Mouse (Mus musculus): ENCODE measurements around the gene Prss37. TPM values are rescaled to one million over a fixed set of nuclear protein-coding genes. Genes with fewer than 3 reads are reported as not detected.

Gene Prss37
- polyA plus RNA-seq, 1 experiment from 2014 or later, result not detected

Other genes starting within 250 kb of the Prss37 start
- gene Agk, start 194.3 kb downstream of the Prss37 start, polyA plus RNA-seq (2015; fragmentation: Nextera tagmentation; extraction: Ambion mirVana), result 38.5 and 39.9 TPM in 2 replicates
- gene E330009J07Rik, start 83.4 kb downstream of the Prss37 start, polyA plus RNA-seq (2015; fragmentation: Nextera tagmentation; extraction: Ambion mirVana), result 2.5 and 5.9 TPM in 2 replicates
- gene Wee2, start 80.4 kb downstream of the Prss37 start, polyA plus RNA-seq (2015; fragmentation: Nextera tagmentation; extraction: Ambion mirVana), result not detected in 2 replicates
- 96.0 and 98.9 TPM in 2 replicates for gene Ssbp1, start 48.2 kb downstream of the Prss37 start, polyA plus RNA-seq (2015; fragmentation: Nextera tagmentation; extraction: Ambion mirVana)
- not detected in 2 replicates for gene Tas2r137, start 28.3 kb downstream of the Prss37 start, polyA plus RNA-seq (2015; fragmentation: Nextera tagmentation; extraction: Ambion mirVana)
- gene Tas2r108, start 26.0 kb downstream of the Prss37 start, polyA plus RNA-seq (2015; fragmentation: Nextera tagmentation; extraction: Ambion mirVana), result not detected in 2 replicates
- gene Olfr461, start 35.5 kb upstream of the Prss37 start, polyA plus RNA-seq (2015; fragmentation: Nextera tagmentation; extraction: Ambion mirVana), result 0.10 TPM in 1 of 2 replicates, not detected in the other
- not detected in 2 replicates for gene Olfr460, start 50.0 kb upstream of the Prss37 start, polyA plus RNA-seq (2015; fragmentation: Nextera tagmentation; extraction: Ambion mirVana)
- gene Clec5a, start 66.3 kb upstream of the Prss37 start, polyA plus RNA-seq (2015; fragmentation: Nextera tagmentation; extraction: Ambion mirVana), result 0.47 and 0.90 TPM in 2 replicates
- not detected in 2 replicates for gene Tas2r138, start 93.8 kb upstream of the Prss37 start, polyA plus RNA-seq (2015; fragmentation: Nextera tagmentation; extraction: Ambion mirVana)
- 0.03 TPM in 1 of 2 replicates, not detected in the other for gene Mgam, start 109.3 kb upstream of the Prss37 start, polyA plus RNA-seq (2015; fragmentation: Nextera tagmentation; extraction: Ambion mirVana)

Data from heart, embryonic 15.5 days (tissue).